Mouse (Mus musculus): Measurements from ENCODE around the gene Osgep.
"Not testable (repeated sequence)": the region's sequence is repeated elsewhere in the genome, so short reads cannot be mapped to it uniquely, and the experiment has no call there.

Osgep gene

DNA sequence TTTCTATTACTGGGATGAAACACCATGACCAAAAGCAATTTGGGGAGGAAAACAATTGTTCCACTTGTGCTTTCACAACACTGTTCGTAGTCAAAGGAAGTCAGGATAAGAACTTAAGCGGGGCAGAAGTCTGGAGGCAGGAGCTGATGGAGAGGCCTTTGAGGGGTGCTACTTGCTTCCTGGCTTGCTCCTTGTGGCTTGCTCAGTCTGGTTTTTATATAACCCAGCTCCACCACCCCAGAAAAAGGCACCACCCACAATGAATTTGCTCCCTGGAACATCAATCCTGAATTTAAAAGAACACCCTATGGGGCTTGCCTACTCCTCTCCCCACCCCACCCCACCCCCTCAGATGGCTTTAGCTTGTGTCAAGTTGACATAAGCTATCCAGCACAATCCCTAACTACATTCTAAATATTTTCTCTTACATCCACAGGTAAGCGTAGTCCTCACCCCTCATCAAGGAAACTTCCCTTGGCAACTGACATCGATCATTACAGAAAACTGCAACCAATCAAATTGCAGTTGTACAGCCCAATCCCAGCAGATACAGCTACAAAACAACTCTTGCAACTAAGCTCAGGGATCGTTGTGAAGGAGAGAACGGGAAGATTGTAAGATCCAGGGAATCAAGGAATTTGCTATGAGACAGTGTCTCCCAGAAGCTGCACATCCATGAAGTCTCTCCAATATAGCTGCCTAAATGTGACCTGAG, 48.3 kb downstream of the Osgep start:
- DNase-seq (ENCODE audit: low read depth): no peak

DNA sequence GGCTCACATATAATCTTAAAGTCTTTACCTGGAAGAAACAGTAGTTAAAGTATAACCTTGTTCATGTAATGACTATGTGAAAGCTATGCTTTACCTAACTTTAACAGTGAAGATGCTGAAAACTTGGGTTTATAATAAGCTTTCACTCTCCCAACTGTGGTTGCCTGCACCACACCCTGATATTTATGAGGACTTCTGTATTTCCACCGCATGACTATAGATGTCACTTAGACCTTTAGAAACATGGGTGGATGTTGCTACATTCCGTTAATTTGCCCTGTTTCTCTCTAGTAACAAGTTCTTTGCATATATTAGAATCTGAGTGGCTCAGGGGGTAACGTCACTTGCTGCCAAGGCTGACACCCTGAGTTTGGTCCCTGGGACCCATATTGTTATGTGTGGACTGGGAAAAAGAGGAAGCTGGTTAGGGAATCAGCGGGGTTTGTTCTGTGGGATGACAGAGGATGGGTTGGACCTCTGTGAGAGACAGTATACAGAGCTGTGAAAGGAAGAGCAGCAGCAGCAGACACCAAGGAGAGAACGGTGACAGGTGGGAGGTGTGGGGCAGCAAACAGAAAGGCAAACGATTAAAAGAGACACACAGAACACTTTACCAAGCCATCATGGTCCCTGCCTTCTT, 49.0 kb downstream of the Osgep start:
- no peak for DNase-seq (ENCODE audit: low read depth)

GRCm38 (mm10) chr14:50875175-50875574, 49.5 kb downstream of the Osgep start:
- no peak for DNase-seq (ENCODE audit: low read depth)

- DNase-seq (ENCODE audit: low read depth): no peak
Measured at GRCm38 (mm10) chr14:50871284-50871683, 53.4 kb downstream of the Osgep start.

DNA sequence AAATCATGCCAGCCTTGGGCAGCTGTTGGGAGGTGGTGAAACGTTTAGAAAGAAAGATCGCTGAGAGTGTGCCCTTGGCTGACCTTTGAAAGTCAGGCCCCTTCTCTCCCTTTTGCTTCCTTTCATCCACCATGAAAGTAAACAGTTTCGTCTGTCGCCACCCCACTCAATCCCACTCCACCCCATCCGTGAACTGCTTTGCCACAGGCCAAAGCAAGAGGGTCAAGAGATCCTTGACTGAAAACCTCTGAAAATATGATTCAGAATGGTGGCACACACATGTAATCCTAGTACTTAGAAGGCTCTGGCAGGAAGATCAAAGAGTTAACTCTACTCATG, 53.9 kb downstream of the Osgep start:
- no peak for DNase-seq (ENCODE audit: low read depth)

DNA sequence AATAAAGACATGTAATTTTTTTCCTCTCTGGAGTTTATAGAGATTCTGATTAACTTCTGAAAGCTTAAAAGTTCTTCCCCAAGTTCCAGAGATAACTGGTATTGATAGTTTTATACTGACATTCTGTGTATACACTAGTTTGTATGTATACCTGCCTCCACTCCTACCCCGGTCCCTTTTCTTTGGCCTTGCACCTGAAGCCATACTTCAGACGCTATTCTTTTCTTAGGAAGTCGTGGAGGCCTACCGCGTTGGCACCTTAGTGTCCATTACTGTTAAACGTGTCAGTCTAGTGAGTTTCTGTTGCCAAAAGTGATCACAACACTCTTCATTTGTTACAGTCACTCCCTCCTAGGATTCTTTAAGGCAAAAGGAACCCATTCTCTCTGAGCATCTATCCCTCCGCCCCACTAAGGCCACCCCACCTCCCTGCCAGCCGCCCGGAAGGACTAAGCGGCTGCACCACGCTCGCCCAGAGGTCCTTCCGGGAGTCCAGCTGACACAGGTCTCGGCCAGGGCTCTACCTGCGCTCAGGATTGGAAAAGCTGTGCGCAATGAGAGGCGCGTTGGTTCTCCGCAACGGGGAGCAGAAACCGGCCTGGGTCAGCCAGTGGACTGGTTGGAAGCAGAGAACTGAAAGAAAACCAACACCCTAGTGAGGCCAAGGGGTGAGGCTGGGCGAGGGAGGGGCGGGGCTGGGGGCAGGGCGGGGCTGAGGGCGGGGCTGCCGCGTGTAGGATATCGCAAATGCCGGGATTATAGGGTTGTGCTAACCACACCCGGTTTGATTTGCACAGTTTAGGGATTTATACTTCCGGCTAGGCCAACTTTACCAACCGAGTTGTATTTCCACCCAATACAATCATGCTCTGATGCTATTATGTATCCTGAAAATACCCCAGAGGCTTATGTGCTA, 54.5 kb downstream of the Osgep start, which contains the start of gene Tep1:
TSS of gene Tep1 (minus strand) at position 672 of the 916 bp plus-strand sequence.
- peak; percentile 49 for DNase-seq (ENCODE audit: low read depth)

DNA sequence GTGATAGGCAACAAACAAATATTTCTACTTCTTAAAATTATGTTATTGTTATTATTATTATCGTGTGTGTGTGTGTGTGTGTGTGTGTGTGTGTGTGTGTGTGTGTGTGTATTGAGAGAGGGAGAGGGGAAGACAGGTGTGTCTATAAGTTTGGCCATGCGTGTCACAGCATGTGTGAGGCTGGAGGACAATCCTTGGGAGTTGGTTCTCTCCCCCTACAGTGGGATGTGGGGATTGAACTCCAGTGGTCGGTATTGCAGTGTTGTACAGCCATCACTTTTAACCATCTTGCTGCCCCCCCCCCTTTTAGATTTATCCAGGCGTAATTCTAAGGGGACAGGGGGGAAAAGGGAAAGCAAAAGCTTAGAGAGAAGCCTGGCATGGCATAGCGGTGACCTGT, 56.0 kb downstream of the Osgep start:
- DNase-seq (ENCODE audit: low read depth): no peak

GRCm38 (mm10) chr14:50868211-50868610, 56.5 kb downstream of the Osgep start:
- no peak for DNase-seq (ENCODE audit: low read depth)

DNA sequence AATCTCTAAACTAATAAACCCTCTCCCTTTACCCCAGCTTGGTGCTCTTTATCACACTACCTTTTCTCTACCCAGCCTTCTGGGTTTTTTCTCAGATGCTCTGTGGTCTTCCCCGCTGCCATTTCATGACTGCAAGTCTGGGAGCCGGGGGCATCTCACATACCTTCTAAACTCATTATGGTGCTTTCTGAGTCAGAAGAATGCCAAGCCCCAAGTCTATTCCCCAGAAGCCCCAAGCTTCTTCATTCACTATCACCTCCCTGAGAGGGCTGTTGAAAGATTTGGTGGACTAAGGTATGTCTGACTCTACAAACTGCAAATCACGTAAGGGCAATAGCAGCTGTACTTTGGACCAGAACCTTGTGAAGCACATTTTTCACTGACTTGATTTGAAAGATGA, 57.7 kb downstream of the Osgep start:
- DNase-seq (ENCODE audit: low read depth): no peak

DNA sequence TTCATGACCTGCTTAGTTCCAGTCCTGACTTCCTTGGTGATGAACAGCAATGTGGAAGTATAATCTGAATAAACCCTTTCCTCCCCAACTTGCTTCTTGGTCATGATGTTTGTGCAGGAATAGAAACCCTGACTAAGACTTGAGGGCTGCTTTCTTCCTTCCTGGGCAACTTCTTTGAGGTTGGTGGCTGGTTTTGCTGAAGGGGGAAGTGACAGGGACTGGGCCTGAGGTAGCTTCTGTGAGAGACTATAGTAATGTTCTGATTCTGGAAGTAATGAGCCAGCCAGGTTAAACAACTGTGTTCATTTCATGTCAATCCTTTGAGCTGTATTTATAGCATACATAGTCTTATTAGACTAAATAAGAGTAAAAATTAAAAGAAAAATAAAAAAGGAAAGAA, 59.7 kb downstream of the Osgep start:
- not testable (repeated sequence) for DNase-seq (ENCODE audit: low read depth)

GRCm38 (mm10) chr14:50862641-50863040, 62.1 kb downstream of the Osgep start:
- DNase-seq (ENCODE audit: low read depth): no peak
